In genomic region chr17:34331200-34331599, GRCm38 (mm10) we compare ENCODE assay signal across 48 mouse cellular contexts. TPM values are rescaled to one million over a fixed set of nuclear protein-coding genes. Genes with fewer than 3 reads are reported as not detected.
"Had no signal": no experiment of that assay in that cellular context is flagged by ENCODE, and none has a peak within 500 bp of the region (broad histone marks: within the 10 kb centered on the region; RNA-seq: fewer than 3 reads in every experiment).

No protein-coding gene starts in this region.

- H3K9me3 ChIP-seq: heart, embryonic 10.5 days; heart, embryonic 13.5 days; heart, embryonic 15.5 days; hindbrain, embryonic 10.5 days; hindbrain, embryonic 12.5 days; hindbrain, embryonic 13.5 days; hindbrain, embryonic 15.5 days; intestine, embryonic 15.5 days; kidney, embryonic 15.5 days had no signal

- DNase-seq: heart, postnatal 10 days; heart, postnatal 14 days; heart, postnatal 36 days; heart, postnatal 4 days; kidney, adult 11 months; kidney, adult 18-20 months; kidney, adult 2 months; kidney, adult 8-10 months; kidney, adult 9 months; kidney, postnatal 10 days; kidney, postnatal 14 days; kidney, postnatal 25 days; kidney, postnatal 36 days; kidney, postnatal 4 days; layer of hippocampus, adult 9-11 months; layer of hippocampus, postnatal 36 days had no signal

- ATAC-seq: hindbrain, embryonic 16.5 days; hindbrain, postnatal 0 days; inflammation-experienced regulatory T-cells, adult 6 months; intestine, embryonic 15.5 days; intestine, embryonic 16.5 days; intestine, postnatal 0 days had no signal

- H3K27ac ChIP-seq: heart, embryonic 10.5 days; heart, embryonic 13.5 days; heart, embryonic 15.5 days; hindbrain, embryonic 10.5 days; hindbrain, embryonic 12.5 days; hindbrain, embryonic 13.5 days; hindbrain, embryonic 14.5 days; hindbrain, embryonic 15.5 days; hindbrain, postnatal 0 days; intestine, embryonic 15.5 days; kidney, embryonic 15.5 days; kidney, postnatal 0 days; layer of hippocampus, adult 2 months had no signal

- H3K9ac ChIP-seq: heart, embryonic 12.5 days; heart, embryonic 13.5 days; heart, embryonic 15.5 days; hindbrain, embryonic 12.5 days; hindbrain, embryonic 13.5 days; hindbrain, embryonic 14.5 days; hindbrain, embryonic 15.5 days; intestine, embryonic 15.5 days; kidney, embryonic 15.5 days had no signal

- H3K36me3 ChIP-seq: heart, embryonic 10.5 days; heart, embryonic 12.5 days; heart, embryonic 13.5 days; heart, embryonic 15.5 days; hindbrain, embryonic 10.5 days; hindbrain, embryonic 12.5 days; hindbrain, embryonic 13.5 days; hindbrain, embryonic 15.5 days; intestine, embryonic 15.5 days; kidney, embryonic 15.5 days had no signal

- H3K4me2 ChIP-seq: heart, embryonic 12.5 days; heart, embryonic 13.5 days; heart, embryonic 15.5 days; hindbrain, embryonic 12.5 days; hindbrain, embryonic 13.5 days; hindbrain, embryonic 14.5 days; hindbrain, embryonic 15.5 days; intestine, embryonic 15.5 days; kidney, embryonic 15.5 days had no signal

- H3K4me1 ChIP-seq: heart, embryonic 12.5 days; heart, embryonic 13.5 days; heart, embryonic 15.5 days; hindbrain, embryonic 12.5 days; hindbrain, embryonic 13.5 days; hindbrain, embryonic 15.5 days; intestine, embryonic 15.5 days had no signal

- H3K27me3 ChIP-seq: hindbrain, embryonic 12.5 days; hindbrain, embryonic 15.5 days; intestine, embryonic 15.5 days; kidney, embryonic 15.5 days had no signal

- H3K4me3 ChIP-seq: heart, embryonic 10.5 days; heart, embryonic 12.5 days; heart, embryonic 13.5 days; heart, embryonic 15.5 days; hindbrain, embryonic 10.5 days; hindbrain, embryonic 12.5 days; hindbrain, embryonic 13.5 days; hindbrain, embryonic 15.5 days; intestine, embryonic 15.5 days; kidney, embryonic 15.5 days; layer of hippocampus, adult 2 months had no signal

RNA-seq across cellular contexts. Expression of gene H2-Eb2, which starts 5.7 kb away (rescaled TPM):
- total RNA-seq: heart, postnatal 10 days; heart, postnatal 25 days; heart, postnatal 36 days; heart, postnatal 4 days; hematopoietic stem cell, adult 5-6 weeks; layer of hippocampus, adult 18-20 months; layer of hippocampus, adult 2 months; layer of hippocampus, adult 8-10 months; layer of hippocampus, postnatal 10 days; layer of hippocampus, postnatal 14 days; layer of hippocampus, postnatal 25 days; layer of hippocampus, postnatal 36 days; left cerebral cortex, adult 18-20 months had no signal
- polyA plus RNA-seq: heart, embryonic 10.5 days; heart, embryonic 12.5 days; heart, embryonic 13.5 days; heart, embryonic 14.5 days; heart, embryonic 15.5 days; heart, postnatal 0 days; hindbrain, embryonic 10.5 days; hindbrain, embryonic 11.5 days; intestine, embryonic 14.5 days; intestine, embryonic 15.5 days; intestine, embryonic 16.5 days; intestine, postnatal 0 days; kidney, embryonic 15.5 days; kidney, postnatal 0 days had no signal

RNA-seq across cellular contexts. Expression of gene Btnl2, which starts 23.4 kb away (rescaled TPM):
- total RNA-seq: hematopoietic stem cell, adult 5-6 weeks; hindbrain, postnatal 0 days had no signal
- polyA plus RNA-seq: heart, embryonic 10.5 days; heart, embryonic 13.5 days; heart, embryonic 14.5 days; heart, embryonic 15.5 days; heart, postnatal 0 days; hindbrain, embryonic 10.5 days; hindbrain, embryonic 11.5 days; hindbrain, embryonic 12.5 days; hindbrain, embryonic 13.5 days; hindbrain, embryonic 14.5 days; hindbrain, embryonic 16.5 days; inflammation-experienced regulatory T-cells, adult 6 months; kidney, embryonic 16.5 days had no signal

RNA-seq across cellular contexts. Expression of gene H2-Aa, which starts 43.6 kb away (rescaled TPM):
- polyA plus RNA-seq: hindbrain, embryonic 10.5 days; hindbrain, embryonic 11.5 days had no signal

RNA-seq across cellular contexts. Expression of gene Btnl1, which starts 45.7 kb away (rescaled TPM):
- total RNA-seq: heart, postnatal 10 days; heart, postnatal 14 days; heart, postnatal 25 days; heart, postnatal 36 days; heart, postnatal 4 days; hematopoietic stem cell, adult 5-6 weeks; hindbrain, postnatal 0 days; layer of hippocampus, adult 18-20 months; layer of hippocampus, adult 2 months; layer of hippocampus, adult 8-10 months; layer of hippocampus, postnatal 10 days; layer of hippocampus, postnatal 14 days; layer of hippocampus, postnatal 25 days; layer of hippocampus, postnatal 36 days; left cerebral cortex, adult 18-20 months had no signal
- polyA plus RNA-seq: heart, embryonic 10.5 days; heart, embryonic 12.5 days; heart, embryonic 13.5 days; heart, embryonic 14.5 days; heart, embryonic 15.5 days; heart, postnatal 0 days; hindbrain, embryonic 10.5 days; hindbrain, embryonic 11.5 days; hindbrain, embryonic 12.5 days; hindbrain, embryonic 13.5 days; hindbrain, embryonic 14.5 days; hindbrain, embryonic 15.5 days; hindbrain, embryonic 16.5 days; hindbrain, postnatal 0 days; inflammation-experienced regulatory T-cells, adult 6 months; kidney, adult 2 months; kidney, embryonic 14.5 days; kidney, embryonic 15.5 days; kidney, embryonic 16.5 days; kidney, postnatal 0 days had no signal
